Mouse (Mus musculus): ENCODE data around the gene Nrbp1. TPM values are rescaled to one million over a fixed set of nuclear protein-coding genes. Genes with fewer than 3 reads are reported as not detected.

Nrbp1 gene
- total RNA-seq, 2 experiments from 2014 or later, result 51.1 to 60.0 TPM

Other genes with a start within 250 kb of the Nrbp1 start
- 10 to 100 TPM; 42.4 to 43.6 TPM for gene Atraid, start 192.6 kb upstream of the Nrbp1 start, total RNA-seq (2021)
- 1 to 10 TPM; 2.5 to 3.8 TPM for gene Slc5a6, start 191.9 kb upstream of the Nrbp1 start, total RNA-seq (2021)
- gene Cad, start 186.1 kb upstream of the Nrbp1 start, total RNA-seq (2021), result 10 to 100 TPM; 21.3 to 21.7 TPM
- not detected for gene Dnajc5g, start 134.6 kb upstream of the Nrbp1 start, total RNA-seq (2021)
- not detected for gene Slc30a3, start 132.6 kb upstream of the Nrbp1 start, total RNA-seq (2021)
- gene Trim54, start 124.2 kb upstream of the Nrbp1 start, total RNA-seq (2021), result 100 to 1,000 TPM; 349 to 367 TPM
- not detected for gene Ucn, start 102.0 kb upstream of the Nrbp1 start, total RNA-seq (2021)
- gene Mpv17, start 86.6 kb upstream of the Nrbp1 start, total RNA-seq (2021), result 10 to 100 TPM; 19.1 to 23.9 TPM
- 1 to 10 TPM in 1 of 2 experiments, under 1 TPM in 1; 0.59 to 1.7 TPM for gene Gm29609, start 61.0 kb upstream of the Nrbp1 start, total RNA-seq (2021)
- gene Gtf3c2, start 60.7 kb upstream of the Nrbp1 start, total RNA-seq (2021), result 10 to 100 TPM; 17.8 to 20.8 TPM
- 10 to 100 TPM; 28.1 to 29.7 TPM for gene Snx17, start 47.6 kb upstream of the Nrbp1 start, total RNA-seq (2021)
- gene Eif2b4, start 47.4 kb upstream of the Nrbp1 start, total RNA-seq (2021), result 10 to 100 TPM; 44.1 to 52.9 TPM
- 1 to 10 TPM; 5.1 to 5.8 TPM for gene Zfp513, start 38.6 kb upstream of the Nrbp1 start, total RNA-seq (2021)
- gene Ppm1g, start 20.2 kb upstream of the Nrbp1 start, total RNA-seq (2021), result 10 to 100 TPM; 33.9 to 47.2 TPM
- not detected for gene Gm9970, start 368 bp downstream of the Nrbp1 start, total RNA-seq (2021)
- gene Krtcap3, start 10.8 kb downstream of the Nrbp1 start, total RNA-seq (2021), result 1 to 10 TPM in 1 of 2 experiments, under 1 TPM in 1; 0.81 to 1.6 TPM
- 10 to 100 TPM; 20.3 to 26.3 TPM for gene Ift172, start 50.3 kb downstream of the Nrbp1 start, total RNA-seq (2021)
- 1 to 10 TPM in 1 of 2 experiments, under 1 TPM in 1; 0.74 to 1.3 TPM for gene Fndc4, start 55.2 kb downstream of the Nrbp1 start, total RNA-seq (2021)
- not detected for gene Gckr, start 56.6 kb downstream of the Nrbp1 start, total RNA-seq (2021)
- gene Zfp512, start 211.6 kb downstream of the Nrbp1 start, total RNA-seq (2021), result 10 to 100 TPM in 1 of 2 experiments, 1 to 10 TPM in 1; 9.7 to 13.1 TPM
- not detected for gene 4930548H24Rik, start 244.9 kb downstream of the Nrbp1 start, total RNA-seq (2021)

Measured in gastrocnemius, postnatal 36 days (tissue).